Mouse (Mus musculus) CH12.LX (cell line): Measurements from ENCODE around the gene Timm44. TPM values are rescaled to one million over a fixed set of nuclear protein-coding genes. Genes with fewer than 3 reads are reported as not detected.

Experiments used
- DNase-seq: peaks from one replicate; pipeline ENCODE4 v3.0.0-alpha.2; 2013; ENCODE audit errors: extremely low read depth
- H3K27ac ChIP-seq: 2 replicates; pipeline ENCODE4 v1.5.1; 2012; ENCODE audit warnings: low read depth, mild to moderate bottlenecking, control low read depth, moderate library complexity; ENCODE audit not compliant: insufficient read depth
- H3K27me3 ChIP-seq: replicated peaks from 2 replicates; pipeline ENCODE3; 2012; ENCODE audit warnings: inconsistent platforms
- H3K36me3 ChIP-seq, 2 experiments: replicated peaks in 1 of 2; 2 replicates each; pipeline versions ENCODE3 to v1.6.1; 2012; ENCODE audit warnings: inconsistent platforms in 1 of 2, low read length in 1 of 2, mild to moderate bottlenecking in 1 of 2, mixed read lengths in 1 of 2, moderate library complexity in 1 of 2; ENCODE audit not compliant: control insufficient read depth in 1 of 2, insufficient read depth in 1 of 2
- H3K4me1 ChIP-seq, 2 experiments: 2 replicates each; pipeline ENCODE4 v1.6.1; 2012; ENCODE audit warnings: inconsistent platforms in 1 of 2, moderate library complexity in 1 of 2; ENCODE audit not compliant: insufficient read depth in 2 of 2, control insufficient read depth in 1 of 2
- H3K4me2 ChIP-seq: 2 replicates; pipeline ENCODE4 v1.6.1; 2012; ENCODE audit warnings: low read depth, mild to moderate bottlenecking, control low read depth; ENCODE audit not compliant: poor library complexity, insufficient read depth, severe bottlenecking
- H3K4me3 ChIP-seq, 3 experiments: fragments of 150-350 bp in 1 of 3; sonication (generic) in 1 of 3; replicated peaks in 1 of 3; 2 replicates each; pipeline versions ENCODE3 to v1.5.1; 2011 to 2012; ENCODE audit warnings: low read depth in 2 of 3, low read length in 2 of 3, mild to moderate bottlenecking in 2 of 3, moderate library complexity in 2 of 3, control low read depth in 1 of 3, improper control_type of control experiment in 1 of 3, inconsistent platforms in 1 of 3, mixed read lengths in 1 of 3; ENCODE audit not compliant: poor library complexity in 1 of 3
- H3K79me2 ChIP-seq: replicated peaks from 2 replicates; pipeline ENCODE4 v1.6.1; 2012; ENCODE audit warnings: mild to moderate bottlenecking, moderate library complexity; ENCODE audit not compliant: control insufficient read depth, poor library complexity, insufficient read depth, severe bottlenecking; ENCODE audit errors: extremely low read depth
- H3K9ac ChIP-seq: 2 replicates; pipeline ENCODE4 v1.6.1; 2012; ENCODE audit warnings: low read depth, mild to moderate bottlenecking, control low read depth, moderate library complexity; ENCODE audit not compliant: insufficient read depth
- H3K9me3 ChIP-seq: replicated peaks from 2 replicates; pipeline ENCODE3; 2012; ENCODE audit warnings: low read length, inconsistent platforms, mixed read lengths
- BHLHE40 ChIP-seq: IDR thresholded peaks from 2 replicates; pipeline ENCODE4 v1.6.1; 2011; ENCODE audit warnings: mild to moderate bottlenecking, low read depth, low read length, improper control_type of control experiment
- CHD1 ChIP-seq: IDR thresholded peaks from 2 replicates; pipeline ENCODE4 v1.6.1; 2012; ENCODE audit warnings: low read depth, low read length, improper control_type of control experiment, inconsistent platforms
- CHD2 ChIP-seq: IDR thresholded peaks from 2 replicates; pipeline ENCODE4 v1.6.1; 2011; ENCODE audit warnings: low read length, improper control_type of control experiment
- CTCF ChIP-seq, 2 experiments: IDR thresholded peaks in 1 of 2; conservative IDR thresholded peaks in 1 of 2; 2 replicates each; pipeline ENCODE4 v1.5.1; 2011 to 2012; ENCODE audit warnings: low read depth in 2 of 2, low read length in 2 of 2, improper control_type of control experiment in 1 of 2, inconsistent platforms in 1 of 2, mild to moderate bottlenecking in 1 of 2, moderate library complexity in 1 of 2
- E2F4 ChIP-seq: IDR thresholded peaks from 2 replicates; pipeline ENCODE4 v1.6.1; 2011; ENCODE audit warnings: low read depth, low read length, improper control_type of control experiment; ENCODE audit not compliant: insufficient replicate concordance
- ELF1 ChIP-seq: IDR thresholded peaks from 2 replicates; pipeline ENCODE4 v1.6.1; 2014; ENCODE audit warnings: low read depth, mild to moderate bottlenecking, inconsistent platforms, low read length, improper control_type of control experiment
- EP300 ChIP-seq: IDR thresholded peaks from 2 replicates; pipeline ENCODE4 v1.6.1; 2011; ENCODE audit warnings: low read length, improper control_type of control experiment
- ETS1 ChIP-seq: conservative IDR thresholded peaks from 2 replicates; pipeline ENCODE4 v1.6.1; 2012; ENCODE audit warnings: low read depth, mild to moderate bottlenecking, inconsistent platforms, low read length, improper control_type of control experiment, moderate library complexity
- GABPA ChIP-seq: IDR thresholded peaks from 2 replicates; pipeline ENCODE4 v1.6.1; 2012; ENCODE audit warnings: low read depth, low read length, improper control_type of control experiment, inconsistent platforms; ENCODE audit not compliant: insufficient replicate concordance
- HCFC1 ChIP-seq: IDR thresholded peaks from 2 replicates; pipeline ENCODE4 v1.6.1; 2012; ENCODE audit warnings: low read depth, mild to moderate bottlenecking, inconsistent platforms, low read length, improper control_type of control experiment
- IRF4 ChIP-seq: IDR thresholded peaks from 2 replicates; pipeline ENCODE4 v1.6.1; 2014; ENCODE audit warnings: low read depth, mild to moderate bottlenecking, inconsistent platforms, low read length, improper control_type of control experiment
- JUN ChIP-seq: IDR thresholded peaks from 2 replicates; pipeline ENCODE4 v1.6.1; 2011; ENCODE audit warnings: low read depth, mild to moderate bottlenecking, low read length, improper control_type of control experiment, moderate library complexity; ENCODE audit not compliant: insufficient read depth
- JUND ChIP-seq: conservative IDR thresholded peaks from 2 replicates; pipeline ENCODE4 v1.6.1; 2011; ENCODE audit warnings: low read depth, low read length, improper control_type of control experiment
- KAT2A ChIP-seq: IDR thresholded peaks from 2 replicates; pipeline ENCODE4 v1.6.1; 2012; ENCODE audit warnings: low read length, improper control_type of control experiment, inconsistent platforms; ENCODE audit not compliant: insufficient replicate concordance
- MAFK ChIP-seq: IDR thresholded peaks from 2 replicates; pipeline ENCODE4 v1.6.1; 2011; ENCODE audit warnings: low read length, improper control_type of control experiment; ENCODE audit not compliant: insufficient replicate concordance
- MAX ChIP-seq: IDR thresholded peaks from 2 replicates; pipeline ENCODE4 v1.6.1; 2011; ENCODE audit warnings: low read length, improper control_type of control experiment
- MAZ ChIP-seq: IDR thresholded peaks from 2 replicates; pipeline ENCODE4 v1.6.1; 2012; ENCODE audit warnings: low read depth, mild to moderate bottlenecking, inconsistent platforms, low read length, improper control_type of control experiment, moderate library complexity
- MEF2A ChIP-seq: IDR thresholded peaks from 2 replicates; pipeline ENCODE4 v1.6.1; 2014; ENCODE audit warnings: low read depth, mild to moderate bottlenecking, inconsistent platforms, low read length, improper control_type of control experiment, borderline replicate concordance
- MXI1 ChIP-seq: IDR thresholded peaks from 2 replicates; pipeline ENCODE4 v1.6.1; 2011; ENCODE audit warnings: mild to moderate bottlenecking, low read depth, low read length, improper control_type of control experiment
- MYC ChIP-seq: IDR thresholded peaks from 2 replicates; pipeline ENCODE4 v1.6.1; 2011; ENCODE audit warnings: low read depth, mild to moderate bottlenecking, improper control_type of control experiment, low read length
- NELFE ChIP-seq: IDR thresholded peaks from 2 replicates; pipeline ENCODE4 v1.6.1; 2011; ENCODE audit warnings: low read depth, low read length, improper control_type of control experiment
- NRF1 ChIP-seq: IDR thresholded peaks from 2 replicates; pipeline ENCODE4 v1.6.1; 2014; ENCODE audit warnings: low read depth, mild to moderate bottlenecking, inconsistent platforms, low read length, improper control_type of control experiment, moderate library complexity
- PAX5 ChIP-seq: IDR thresholded peaks from 2 replicates; pipeline ENCODE4 v1.6.1; 2012; ENCODE audit warnings: low read length, inconsistent platforms, mixed read lengths
- POLR2A ChIP-seq: IDR thresholded peaks from 2 replicates; pipeline ENCODE4 v1.6.1; 2011; ENCODE audit warnings: low read depth, mild to moderate bottlenecking, improper control_type of control experiment, low read length
- POLR2AphosphoS2 ChIP-seq: IDR thresholded peaks from 2 replicates; pipeline ENCODE4 v1.6.1; 2011; ENCODE audit warnings: low read depth, low read length, improper control_type of control experiment
- RAD21 ChIP-seq: IDR thresholded peaks from 2 replicates; pipeline ENCODE4 v1.6.1; 2011; ENCODE audit warnings: low read depth, mild to moderate bottlenecking, low read length, improper control_type of control experiment, moderate library complexity
- RCOR1 ChIP-seq: conservative IDR thresholded peaks from 2 replicates; pipeline ENCODE4 v1.6.1; 2012; ENCODE audit warnings: low read depth, mild to moderate bottlenecking, inconsistent platforms, low read length, improper control_type of control experiment
- SIN3A ChIP-seq: IDR thresholded peaks from 2 replicates; pipeline ENCODE4 v1.6.1; 2012; ENCODE audit warnings: low read length, improper control_type of control experiment, inconsistent platforms
- SMC3 ChIP-seq: IDR thresholded peaks from 2 replicates; pipeline ENCODE4 v1.6.1; 2011; ENCODE audit warnings: low read depth, low read length, improper control_type of control experiment
- TBP ChIP-seq: conservative IDR thresholded peaks from 2 replicates; pipeline ENCODE4 v1.6.1; 2011; ENCODE audit warnings: low read depth, low read length, improper control_type of control experiment
- TCF12 ChIP-seq: IDR thresholded peaks from 2 replicates; pipeline ENCODE4 v1.6.1; 2014; ENCODE audit warnings: low read depth, mild to moderate bottlenecking, inconsistent platforms, low read length, improper control_type of control experiment
- UBTF ChIP-seq: IDR thresholded peaks from 2 replicates; pipeline ENCODE4 v1.6.1; 2012; ENCODE audit warnings: low read depth, mild to moderate bottlenecking, inconsistent platforms, low read length, improper control_type of control experiment, moderate library complexity
- USF1 ChIP-seq: IDR thresholded peaks from 2 replicates; pipeline ENCODE4 v1.6.1; 2014; ENCODE audit warnings: low read depth, mild to moderate bottlenecking, inconsistent platforms, low read length, improper control_type of control experiment
- USF2 ChIP-seq: conservative IDR thresholded peaks from 2 replicates; pipeline ENCODE4 v1.6.1; 2011; ENCODE audit warnings: low read depth, low read length, improper control_type of control experiment
- ZC3H11A ChIP-seq: IDR thresholded peaks from 2 replicates; pipeline ENCODE4 v1.6.1; 2012; ENCODE audit warnings: low read depth, mild to moderate bottlenecking, inconsistent platforms, low read length, improper control_type of control experiment
- ZKSCAN1 ChIP-seq: IDR thresholded peaks from 2 replicates; pipeline ENCODE4 v1.6.1; 2012; ENCODE audit warnings: low read depth, inconsistent platforms, low read length, improper control_type of control experiment, borderline replicate concordance
- ZMIZ1 ChIP-seq: IDR thresholded peaks from 2 replicates; pipeline ENCODE4 v1.6.1; 2012; ENCODE audit warnings: low read depth, mild to moderate bottlenecking, inconsistent platforms, low read length, improper control_type of control experiment
- ZNF384 ChIP-seq: IDR thresholded peaks from 2 replicates; pipeline ENCODE4 v1.6.1; 2012; ENCODE audit warnings: low read depth, low read length, improper control_type of control experiment, inconsistent platforms
- dilution Hi-C: fragments of 300-500 bp; cut with MboI; formaldehyde crosslinking; loops from 2 replicates; pipeline ENCODE4 v1.14.3; 2020; ENCODE audit warnings: low sequenced_read_pairs; ENCODE audit not compliant: extremely low pct_unique_long_range_greater_than_20kb, extremely low pct_ligation_motif_present
- in situ Hi-C: fragments of 300-500 bp; cut with MboI; formaldehyde crosslinking; loops from 3 replicates; pipeline ENCODE4 v1.14.3; 2019; ENCODE audit warnings: low sequenced_read_pairs, low pct_ligation_motif_present, low pct_unique_long_range_greater_than_20kb, mixed read lengths
- polyA plus RNA-seq: library from polyadenylated mRNA; unstranded; fragments of >175 nt; gene quantifications from 2 replicates; pipeline ENCODE4 v1.2.1, GENCODE M21; 2012; ENCODE audit warnings: low read depth; ENCODE audit not compliant: insufficient read length
- total RNA-seq, 2 experiments: library from RNA; depleted of rRNA; stranded (reverse); fragments of 300-350 nt in 1 of 2; fragments of >200 nt in 1 of 2; gene quantifications; 2 replicates each; pipeline ENCODE4 v1.2.3; 2012 to 2014

Timm44 gene
- 130 and 147 TPM in 2 replicates for total RNA-seq (2012; rRNA removed)
- total RNA-seq (2014; rRNA removed): 109 and 123 TPM in 2 replicates
- 143 and 177 TPM in 2 replicates for polyA plus RNA-seq

DNA sequence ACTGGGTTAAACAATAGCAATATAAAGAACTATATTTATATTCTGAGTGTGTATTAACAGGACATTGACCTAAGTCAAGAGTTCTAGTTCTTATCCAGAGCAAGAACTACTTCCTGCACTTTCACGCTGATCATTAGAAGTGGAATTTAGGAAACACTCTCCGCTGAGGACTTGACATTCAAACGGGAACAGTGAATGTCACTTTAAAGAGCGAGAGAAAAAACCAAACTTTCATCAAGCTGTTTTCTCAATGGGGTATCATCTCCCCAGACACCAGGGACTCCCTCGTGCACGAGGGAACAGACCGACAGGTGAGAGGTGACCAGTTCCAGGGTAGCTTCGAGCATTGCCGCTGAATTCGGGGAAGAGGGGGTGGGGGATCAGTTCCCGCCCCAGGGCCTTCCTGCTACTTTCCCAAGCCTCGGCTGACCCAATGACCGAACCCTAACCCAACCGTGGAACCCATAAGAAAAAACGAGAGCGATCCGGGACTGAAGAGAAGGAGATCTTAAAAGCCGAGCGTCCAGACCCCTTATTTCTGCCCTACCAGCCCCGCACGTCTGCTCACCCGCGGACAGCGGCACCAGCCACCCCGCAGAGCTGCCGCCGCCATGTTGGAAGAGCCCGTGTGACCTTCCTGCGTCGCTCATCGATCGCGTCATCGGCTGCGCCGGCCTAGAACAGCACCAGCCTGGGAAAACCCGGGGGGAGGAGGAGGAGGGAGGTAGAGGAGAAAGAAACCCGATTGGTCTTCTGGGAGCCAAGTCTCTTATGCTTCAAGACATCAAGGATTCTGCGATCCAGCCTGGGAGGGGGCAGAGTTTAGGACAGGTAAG is at the start of gene Timm44:
Timm44 (minus strand) TSS at position 639 of the 836 bp plus-strand sequence.
- peaks cover 22 to 35% of the 10 kb centered on the region in 2 experiments for H3K36me3 ChIP-seq
- DNase-seq: peak; percentile 96
- no peaks in the 10 kb centered on the region for H3K27me3 ChIP-seq
- peak within 1 kb of the TSS; percentile 99 for H3K4me2 ChIP-seq
- H3K9me3 ChIP-seq: no peaks in the 10 kb centered on the region
- H3K79me2 ChIP-seq: peaks cover 25% of the 10 kb centered on the region
- H3K27ac ChIP-seq: peak within 1 kb of the TSS; percentile 21
- H3K9ac ChIP-seq: peak within 1 kb of the TSS; percentile 85
- peak within 1 kb of the TSS; percentile 89 to 99 (median 93) for H3K4me3 ChIP-seq
- peaks cover 4 to 24% of the 10 kb centered on the region in 2 experiments; a peak in 3 of 4 replicates for H3K4me1 ChIP-seq
- TF ChIP-seq E2F4 (no peak), ZKSCAN1 (no peak), TCF12 (peak; percentile 94), JUN (no peak), NRF1 (peak; percentile 69), EP300 (no peak), MEF2A (peak; percentile 64; the same call in 1 of the 2 replicates), MYC (no peak; the same call in 1 of the 2 replicates), HCFC1 (peak; percentile 93), CHD2 (peak; percentile 35; the same call in 1 of the 2 replicates), PAX5 (no peak), NELFE (peak; percentile 79), MAFK (no peak), MAZ (peak; percentile 99), IRF4 (peak; percentile 63), KAT2A (peak; percentile 81; the same call in 1 of the 2 replicates), POLR2A (peak; percentile 94), UBTF (0 out of 2 replicates have a peak, but pooled peaks have one; percentile 54), ETS1 (peak; percentile 36; the same call in 1 of the 2 replicates), RAD21 (no peak), BHLHE40 (no peak), USF2 (peak; percentile 67), POLR2AphosphoS2 (peak; percentile 69; the same call in 1 of the 2 replicates), CTCF (conservative IDR thresholded peaks at IDR 0.05 in 1 of 2, IDR thresholded peaks at IDR 0.05 in 1 of 2; ENCODE audit: low read depth in 2 of 2, low read length in 2 of 2) (no peak), RCOR1 (no peak), JUND (no peak), MAX (peak; percentile 81), CHD1 (no peak), ZC3H11A (no peak), MXI1 (peak; percentile 79; the same call in 1 of the 2 replicates), SIN3A (peak; percentile 83), USF1 (peak; percentile 79), ZNF384 (no peak), SMC3 (no peak), GABPA (peak; percentile 42; the same call in 1 of the 2 replicates), ELF1 (peak; percentile 80), TBP (peak; percentile 76), ZMIZ1 (peak; percentile 28; the same call in 1 of the 2 replicates)
- dilution Hi-C loops: no loop called here
- in situ Hi-C loops: no loop called here
